Mouse (Mus musculus) embryonic facial prominence, embryonic 13.5 days (tissue): ENCODE results near the gene Apob. TPM values are rescaled to one million over a fixed set of nuclear protein-coding genes. Genes with fewer than 3 reads are reported as not detected.

ENCODE experiments used
- ATAC-seq: fragments of 200-750 bp; cut with Nextera tagmentation; 2 replicates; pipeline ENCODE4 v1.8.0; 2017; ENCODE audit warnings: low read depth; ENCODE audit not compliant: insufficient number of reproducible peaks, insufficient read depth, low FRiP score, low TSS enrichment
- H3K27ac ChIP-seq: fragments of 300-500 bp; sonication (generic); 2 replicates; pipeline ENCODE4 v1.5.1; 2015; ENCODE audit warnings: moderate library complexity, mild to moderate bottlenecking, inconsistent platforms
- H3K27me3 ChIP-seq: fragments of 300-500 bp; sonication (generic); 2 replicates; pipeline ENCODE4 v1.6.1; 2015; ENCODE audit warnings: mild to moderate bottlenecking, inconsistent platforms
- H3K36me3 ChIP-seq: fragments of 300-500 bp; sonication (generic); 2 replicates; pipeline ENCODE4 v1.6.1; 2015; ENCODE audit warnings: mild to moderate bottlenecking, inconsistent platforms
- H3K4me1 ChIP-seq: fragments of 300-500 bp; sonication (generic); 2 replicates; pipeline ENCODE4 v1.6.1; 2015; ENCODE audit warnings: inconsistent platforms
- H3K4me2 ChIP-seq: fragments of 300-500 bp; sonication (generic); 2 replicates; pipeline ENCODE4 v1.6.1; 2015; ENCODE audit warnings: moderate library complexity, mild to moderate bottlenecking, inconsistent platforms
- H3K4me3 ChIP-seq: fragments of 300-500 bp; sonication (generic); 2 replicates; pipeline ENCODE4 v1.5.1; 2015; ENCODE audit warnings: mild to moderate bottlenecking, inconsistent platforms
- H3K9ac ChIP-seq: fragments of 300-500 bp; sonication (generic); 2 replicates; pipeline ENCODE4 v1.6.1; 2015; ENCODE audit warnings: mild to moderate bottlenecking, inconsistent platforms
- H3K9me3 ChIP-seq: fragments of 300-500 bp; sonication (generic); 2 replicates; pipeline ENCODE4 v1.6.1; 2016; ENCODE audit warnings: inconsistent platforms
- WGBS: fragments of 180-500 bp; shearing (Covaris S2); methylation state at CpG from one replicate; pipeline ENCODE4 v1.1.7; 2015; ENCODE audit warnings: mixed read lengths; 5-methylcytosine and 5-hydroxymethylcytosine counted together
- polyA plus RNA-seq: library from polyadenylated mRNA; unstranded; fragments of >200 nt; fragmentation: Nextera tagmentation; extraction: Ambion mirVana; gene quantifications from 2 replicates; pipeline ENCODE4 v1.2.1, GENCODE M21; 2015

Gene Apob
- polyA plus RNA-seq, 1 experiment from 2014 or later, result not detected

DNA sequence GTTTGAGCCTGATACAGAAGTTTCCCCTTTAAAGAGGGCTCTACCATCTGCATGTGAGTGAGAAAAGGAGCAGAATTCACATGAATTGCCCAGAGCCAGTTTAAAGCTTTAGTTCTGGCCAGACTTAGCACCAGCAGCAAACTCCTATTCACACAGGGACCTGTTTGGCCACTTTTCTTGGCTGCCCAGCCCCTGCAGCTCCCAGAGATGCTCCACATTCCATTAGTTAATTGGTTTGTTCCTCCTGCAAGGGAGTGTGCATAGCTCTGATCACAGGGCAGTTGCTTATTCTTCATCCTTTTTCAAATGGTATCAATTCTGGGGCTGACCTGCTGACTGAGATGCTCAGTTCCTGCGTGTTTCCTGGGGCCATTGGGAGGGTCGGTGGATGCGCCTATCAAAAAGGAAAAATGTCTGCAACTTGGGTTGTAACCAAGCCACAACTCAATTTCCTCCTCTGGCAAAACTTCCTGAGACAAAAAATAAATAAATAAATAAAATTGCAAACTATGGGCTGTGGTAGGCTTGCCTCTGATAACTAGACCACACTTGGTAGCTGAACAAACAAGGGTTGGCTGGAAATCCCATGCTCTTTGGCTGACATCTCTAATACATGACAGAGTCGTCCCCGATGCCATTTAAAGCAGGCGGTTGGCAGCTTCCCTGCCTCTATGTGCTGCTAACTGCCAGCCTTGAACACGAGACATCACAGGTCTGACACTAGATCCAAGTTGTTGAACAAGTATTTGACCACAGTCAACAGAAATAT, 65.4 kb downstream of the Apob start:
- Histone ChIP-seq H3K27me3 (no peaks in the 10 kb centered on the region), H3K9me3 (no peaks in the 10 kb centered on the region), H3K27ac (no peak overlapping the region), H3K4me2 (no peak overlapping the region), H3K36me3 (no peaks in the 10 kb centered on the region), H3K4me1 (peaks cover 5% of the 10 kb centered on the region), H3K4me3 (no peak overlapping the region), H3K9ac (no peak overlapping the region)
- WGBS, result 42% methylated on average over 7 of the region's 7 CpGs
- no peak for ATAC-seq

DNA sequence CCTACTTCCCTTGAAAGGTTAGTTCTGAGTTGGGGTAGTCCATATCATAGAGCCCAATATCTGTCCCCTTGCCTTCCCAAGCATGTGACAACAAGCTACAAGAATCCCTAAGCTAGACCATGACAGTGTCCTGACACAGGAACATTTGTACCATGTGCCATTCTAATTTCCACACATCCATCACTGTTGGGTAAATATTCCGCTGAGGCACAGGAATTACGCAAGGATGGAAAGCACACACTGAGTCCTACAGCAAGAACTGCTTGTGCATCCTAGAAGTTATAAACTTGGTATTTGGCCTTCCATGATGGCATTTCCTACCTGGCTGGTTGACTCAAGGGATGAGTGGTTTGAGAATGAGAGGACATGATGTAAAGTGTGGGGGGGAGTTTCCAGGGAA, 69.6 kb downstream of the Apob start:
- 98% methylated on average over 2 of the region's 2 CpGs for WGBS
- ATAC-seq, result no peak

DNA sequence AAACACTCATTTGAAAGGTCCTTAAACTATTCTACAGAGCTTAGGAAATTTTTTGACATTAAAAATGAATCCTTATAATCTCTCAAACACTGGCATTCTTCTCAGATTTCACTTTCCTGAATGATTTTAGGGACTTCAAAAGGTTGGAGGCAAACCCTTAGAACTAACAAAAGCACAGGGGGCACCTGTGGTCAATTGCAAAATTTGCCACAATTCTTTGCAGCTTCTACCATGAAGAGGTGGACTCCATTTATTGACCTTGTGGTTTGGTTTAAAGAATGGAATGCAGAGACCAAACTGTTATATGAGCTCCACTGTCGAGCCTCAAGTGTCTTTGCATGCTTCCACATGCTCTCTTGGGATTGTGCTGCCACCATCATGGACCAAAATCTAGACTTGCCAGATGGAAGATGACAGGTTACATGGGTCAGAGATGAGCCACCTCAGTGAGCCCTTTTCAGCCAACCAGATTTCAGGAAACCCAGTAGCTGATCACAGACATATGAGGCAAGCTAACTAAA, 70.4 kb downstream of the Apob start:
- Histone ChIP-seq H3K36me3 (no peaks in the 10 kb centered on the region), H3K4me1 (no peaks in the 10 kb centered on the region), H3K27ac (no peak overlapping the region), H3K27me3 (0 out of 2 replicates have a peak, but pooled peaks cover 2% of the 10 kb centered on the region), H3K9ac (no peak overlapping the region), H3K9me3 (no peaks in the 10 kb centered on the region), H3K4me2 (no peak overlapping the region), H3K4me3 (no peak overlapping the region)
- no peak for ATAC-seq
- WGBS, result 13% methylated on average over 1 of the region's 1 CpGs

More for the DNA sequence above, 69.6 kb downstream of the Apob start:
- H3K4me1 ChIP-seq, result peaks cover 5% of the 10 kb centered on the region
- 0 out of 2 replicates have a peak, but pooled peaks cover 2% of the 10 kb centered on the region for H3K27me3 ChIP-seq
- no peaks in the 10 kb centered on the region for H3K36me3 ChIP-seq
- no peak overlapping the region for H3K4me2 ChIP-seq
- H3K27ac ChIP-seq, result no peak overlapping the region
- no peak overlapping the region for H3K9ac ChIP-seq
- no peak overlapping the region for H3K4me3 ChIP-seq
- no peaks in the 10 kb centered on the region for H3K9me3 ChIP-seq

DNA sequence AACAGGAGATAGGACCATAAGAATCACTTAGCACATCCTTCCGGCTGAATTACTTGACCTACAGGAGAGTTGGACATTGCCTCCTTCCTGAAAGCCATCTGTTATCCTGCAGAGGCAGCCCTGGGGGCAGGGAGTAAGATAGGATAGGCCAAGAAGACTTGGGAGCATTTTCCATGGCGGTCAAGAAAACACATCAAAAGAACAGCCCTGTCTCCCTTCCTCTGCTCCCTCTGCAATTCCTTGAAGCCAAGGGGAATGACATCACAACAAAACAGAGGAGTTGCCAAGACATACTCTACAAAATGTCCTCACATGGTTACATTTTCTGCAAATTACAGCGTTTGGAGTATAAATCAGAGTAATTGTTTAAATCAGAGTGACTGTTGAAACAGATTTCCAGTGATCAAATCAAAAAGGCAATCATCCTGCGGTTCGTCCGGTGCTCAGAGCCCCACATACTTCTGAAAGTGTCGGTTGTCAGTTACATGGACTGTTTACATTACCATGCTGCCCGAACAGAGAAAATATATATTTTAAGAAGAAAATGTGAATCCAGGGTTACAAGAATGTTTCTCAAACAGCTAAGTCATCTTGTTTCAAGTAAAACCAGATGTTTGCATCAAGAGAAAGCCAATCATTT, 78.7 kb downstream of the Apob start:
- H3K4me3 ChIP-seq, result no peak overlapping the region
- peaks cover 14% of the 10 kb centered on the region for H3K4me1 ChIP-seq
- no peak overlapping the region for H3K9ac ChIP-seq
- H3K4me2 ChIP-seq, result peak overlapping the region; percentile 24; the same call in 1 of the 2 replicates
- WGBS, result 32% methylated on average over 8 of the region's 8 CpGs
- ATAC-seq, result peak; percentile 62; the same call in 1 of the 2 replicates
- no peaks in the 10 kb centered on the region for H3K27me3 ChIP-seq
- H3K36me3 ChIP-seq, result no peaks in the 10 kb centered on the region
- peak overlapping the region; percentile 55; the same call in 1 of the 2 replicates for H3K27ac ChIP-seq
- no peaks in the 10 kb centered on the region for H3K9me3 ChIP-seq

DNA sequence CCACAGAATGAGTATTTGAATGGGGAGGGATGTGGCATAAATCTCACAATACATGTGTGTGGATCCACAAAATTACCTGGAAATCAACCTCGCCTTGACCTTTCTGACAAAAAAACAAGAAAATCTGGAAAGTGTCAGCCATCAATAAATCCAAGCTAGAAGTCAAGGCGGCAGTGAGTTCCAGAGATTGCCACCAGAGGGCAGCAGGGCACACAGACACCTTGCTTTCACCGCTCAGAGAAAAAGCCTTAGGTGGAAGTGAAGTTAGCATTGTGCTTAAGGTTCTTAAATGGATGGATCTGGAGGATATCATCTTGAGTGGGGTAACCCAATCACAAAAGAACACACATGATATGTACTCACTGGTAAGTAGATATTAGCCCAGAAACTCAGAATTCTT, 82.1 kb downstream of the Apob start:
- no peaks in the 10 kb centered on the region for H3K9me3 ChIP-seq

DNA sequence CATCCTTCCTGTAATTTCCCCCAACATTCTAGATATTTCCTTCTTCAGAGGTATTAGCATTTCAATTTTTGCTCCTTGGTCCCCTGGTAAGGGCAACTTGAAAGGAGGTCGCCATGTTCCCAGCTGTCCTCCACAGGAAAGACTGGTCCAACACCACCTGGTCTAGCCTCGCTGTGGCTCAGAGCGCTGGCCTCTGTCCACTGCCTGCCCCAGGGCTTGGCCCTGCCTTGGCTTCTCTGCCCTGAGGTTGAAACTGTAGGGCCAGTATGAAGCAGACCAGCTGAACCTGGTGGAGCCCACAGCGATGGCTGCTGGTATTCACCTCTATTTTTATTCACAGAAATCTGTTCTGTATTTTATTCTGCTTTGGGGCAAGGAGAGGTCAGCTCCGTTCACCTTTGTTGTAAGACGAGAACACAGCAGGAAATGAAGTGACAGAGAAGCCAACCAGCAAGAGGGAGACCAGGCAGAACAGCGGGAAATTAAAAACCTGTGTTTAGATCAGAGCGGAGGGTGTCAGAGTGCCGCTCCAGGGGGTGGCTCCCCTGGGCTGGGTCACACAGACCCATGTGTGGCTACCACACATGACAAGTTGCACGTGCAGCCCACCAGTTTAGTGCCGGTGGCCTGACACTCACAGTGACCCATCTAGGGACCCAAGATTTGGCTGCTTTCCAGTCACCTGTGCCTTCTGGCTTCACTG, 86.1 kb downstream of the Apob start:
- Histone ChIP-seq H3K9ac (no peak overlapping the region), H3K4me2 (no peak overlapping the region), H3K36me3 (no peaks in the 10 kb centered on the region), H3K9me3 (no peaks in the 10 kb centered on the region), H3K4me1 (peaks cover 9% of the 10 kb centered on the region; the same call in 1 of the 2 replicates), H3K27me3 (0 out of 2 replicates have a peak, but pooled peaks cover 7% of the 10 kb centered on the region), H3K27ac (no peak overlapping the region), H3K4me3 (no peak overlapping the region)
- no peak for ATAC-seq
- 23% methylated on average over 11 of the region's 11 CpGs for WGBS

More for the DNA sequence above, 82.1 kb downstream of the Apob start:
- no peak for ATAC-seq
- H3K9ac ChIP-seq, result no peak overlapping the region
- peaks cover 22% of the 10 kb centered on the region for H3K4me1 ChIP-seq
- 10% methylated on average over 3 of the region's 3 CpGs for WGBS
- H3K36me3 ChIP-seq, result no peaks in the 10 kb centered on the region
- H3K27me3 ChIP-seq, result 0 out of 2 replicates have a peak, but pooled peaks cover 6% of the 10 kb centered on the region
- no peak overlapping the region for H3K27ac ChIP-seq
- H3K4me3 ChIP-seq, result no peak overlapping the region
- H3K4me2 ChIP-seq, result no peak overlapping the region

Other genes with a start within 250 kb of the Apob start
- gene Ldah, start 230.5 kb downstream of the Apob start, polyA plus RNA-seq, result 65.0 TPM in 2 replicates